Mouse (Mus musculus): ENCODE results near the gene Gm43064. TPM values are rescaled to one million over a fixed set of nuclear protein-coding genes. Genes with fewer than 3 reads are reported as not detected.
"Not testable (repeated sequence)": the region's sequence is repeated elsewhere in the genome, so short reads cannot be mapped to it uniquely, and the experiment has no call there.

Gene Gm43064
- polyA plus RNA-seq, 1 experiment from 2014 or later = 0.35 TPM

GRCm38 (mm10) chr3:103835951-103836310, 26.6 kb downstream of the Gm43064 start:
- ATAC-seq (ENCODE audit: insufficient number of reproducible peaks, insufficient read depth, low FRiP score, low read depth) = no peak
- H3K27ac ChIP-seq (ENCODE audit: low read length) = no peak overlapping the region
- H3K4me1 ChIP-seq (ENCODE audit: control insufficient read depth, insufficient read depth, low read length) = no peaks in the 10 kb centered on the region
- no peaks in the 10 kb centered on the region for H3K27me3 ChIP-seq (ENCODE audit: control insufficient read depth, insufficient read depth, low read length)
- H3K4me3 ChIP-seq (ENCODE audit: low read depth, low read length) = no peak overlapping the region
- H3K4me2 ChIP-seq (replicated peaks; ENCODE audit: low read depth, low read length) = no peak overlapping the region
- no peaks in the 10 kb centered on the region for H3K9me3 ChIP-seq (ENCODE audit: control insufficient read depth, low read depth, low read length)
- WGBS = 75% methylated on average over 10 of the region's 10 CpGs
- no peaks in the 10 kb centered on the region for H3K36me3 ChIP-seq (ENCODE audit: control insufficient read depth, insufficient read depth, low read length)
- no peak overlapping the region for H3K9ac ChIP-seq (replicated peaks; ENCODE audit: low read depth, low read length)

DNA sequence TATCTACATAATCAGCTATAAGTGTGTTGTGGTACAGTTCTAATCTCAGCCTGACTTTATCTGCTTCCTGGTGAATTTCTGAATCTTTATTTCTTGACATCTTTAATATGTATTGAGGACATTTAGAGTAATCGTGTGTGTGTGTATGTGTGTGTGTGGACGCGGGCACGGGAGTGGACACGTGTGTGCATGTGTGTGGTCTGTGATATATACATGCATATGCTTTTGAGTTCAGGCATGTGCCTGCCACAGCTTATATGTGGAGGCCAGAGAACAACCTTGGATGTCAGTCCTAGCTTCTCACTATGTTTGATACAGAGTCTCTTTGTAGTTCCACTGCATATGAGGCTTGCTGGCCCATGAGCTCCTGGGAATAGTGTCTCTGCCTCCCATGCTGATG, 27.1 kb downstream of the Gm43064 start:
- Histone ChIP-seq H3K9me3 (ENCODE audit: control insufficient read depth, low read depth, low read length) (no peaks in the 10 kb centered on the region), H3K36me3 (ENCODE audit: control insufficient read depth, insufficient read depth, low read length) (no peaks in the 10 kb centered on the region), H3K4me3 (ENCODE audit: low read depth, low read length) (no peak overlapping the region), H3K9ac (replicated peaks; ENCODE audit: low read depth, low read length) (no peak overlapping the region), H3K4me2 (replicated peaks; ENCODE audit: low read depth, low read length) (no peak overlapping the region), H3K27me3 (ENCODE audit: control insufficient read depth, insufficient read depth, low read length) (no peaks in the 10 kb centered on the region), H3K4me1 (ENCODE audit: control insufficient read depth, insufficient read depth, low read length) (no peaks in the 10 kb centered on the region), H3K27ac (ENCODE audit: low read length) (no peak overlapping the region)
- ATAC-seq (ENCODE audit: insufficient number of reproducible peaks, insufficient read depth, low FRiP score, low read depth) = no peak
- 95% methylated on average over 5 of the region's 5 CpGs for WGBS

DNA sequence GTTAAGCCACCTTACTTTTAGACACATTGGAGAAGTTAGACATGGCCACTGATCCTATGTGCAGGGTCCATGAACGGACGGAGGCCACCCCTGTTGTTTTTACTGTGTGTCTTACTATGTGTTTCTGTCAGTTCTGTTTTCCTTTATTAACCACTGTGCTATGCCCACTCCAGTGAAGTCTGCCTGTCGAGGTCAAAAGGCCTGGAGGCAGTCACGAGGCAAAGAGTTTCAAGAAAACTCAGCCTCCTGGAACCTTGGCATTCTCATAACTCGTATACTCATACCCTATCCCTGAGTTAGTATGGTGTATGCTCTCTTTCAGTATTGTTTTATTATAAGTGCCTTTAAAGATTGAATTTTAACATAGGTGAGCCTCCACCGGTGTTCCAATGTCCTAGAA, 30.3 kb downstream of the Gm43064 start:
- H3K9me3 ChIP-seq (ENCODE audit: control insufficient read depth, low read depth, low read length) = no peaks in the 10 kb centered on the region
- H3K27me3 ChIP-seq (ENCODE audit: control insufficient read depth, insufficient read depth, low read length) = no peaks in the 10 kb centered on the region
- no peaks in the 10 kb centered on the region for H3K36me3 ChIP-seq (ENCODE audit: control insufficient read depth, insufficient read depth, low read length)
- no peak overlapping the region for H3K4me3 ChIP-seq (ENCODE audit: low read depth, low read length)
- H3K4me1 ChIP-seq (ENCODE audit: control insufficient read depth, insufficient read depth, low read length) = no peaks in the 10 kb centered on the region
- no peak for ATAC-seq (ENCODE audit: insufficient number of reproducible peaks, insufficient read depth, low FRiP score, low read depth)
- no peak overlapping the region for H3K9ac ChIP-seq (replicated peaks; ENCODE audit: low read depth, low read length)
- 86% methylated on average over 6 of the region's 6 CpGs for WGBS
- no peak overlapping the region for H3K27ac ChIP-seq (ENCODE audit: low read length)
- no peak overlapping the region for H3K4me2 ChIP-seq (replicated peaks; ENCODE audit: low read depth, low read length)

- not testable (repeated sequence) for H3K9me3 ChIP-seq (ENCODE audit: control insufficient read depth, low read depth, low read length); H3K9ac ChIP-seq (replicated peaks; ENCODE audit: low read depth, low read length); H3K27me3 ChIP-seq (ENCODE audit: control insufficient read depth, insufficient read depth, low read length); H3K4me3 ChIP-seq (ENCODE audit: low read depth, low read length); H3K4me1 ChIP-seq (ENCODE audit: control insufficient read depth, insufficient read depth, low read length); H3K36me3 ChIP-seq (ENCODE audit: control insufficient read depth, insufficient read depth, low read length); ATAC-seq (ENCODE audit: insufficient number of reproducible peaks, insufficient read depth, low FRiP score, low read depth); H3K4me2 ChIP-seq (replicated peaks; ENCODE audit: low read depth, low read length); H3K27ac ChIP-seq (ENCODE audit: low read length)
- WGBS = 88% methylated on average over 3 of the region's 3 CpGs
These were observed 30.8 kb downstream of the Gm43064 start for GRCm38 (mm10) chr3:103840195-103840594.

GRCm38 (mm10) chr3:103840946-103841345, 31.6 kb downstream of the Gm43064 start:
- H3K36me3 ChIP-seq (ENCODE audit: control insufficient read depth, insufficient read depth, low read length); H3K9me3 ChIP-seq (ENCODE audit: control insufficient read depth, low read depth, low read length); H3K27me3 ChIP-seq (ENCODE audit: control insufficient read depth, insufficient read depth, low read length); H3K27ac ChIP-seq (ENCODE audit: low read length); H3K9ac ChIP-seq (replicated peaks; ENCODE audit: low read depth, low read length); ATAC-seq (ENCODE audit: insufficient number of reproducible peaks, insufficient read depth, low FRiP score, low read depth); H3K4me3 ChIP-seq (ENCODE audit: low read depth, low read length); H3K4me1 ChIP-seq (ENCODE audit: control insufficient read depth, insufficient read depth, low read length); H3K4me2 ChIP-seq (replicated peaks; ENCODE audit: low read depth, low read length): not testable (repeated sequence)
- WGBS = 87% methylated on average over 7 of the region's 7 CpGs

DNA sequence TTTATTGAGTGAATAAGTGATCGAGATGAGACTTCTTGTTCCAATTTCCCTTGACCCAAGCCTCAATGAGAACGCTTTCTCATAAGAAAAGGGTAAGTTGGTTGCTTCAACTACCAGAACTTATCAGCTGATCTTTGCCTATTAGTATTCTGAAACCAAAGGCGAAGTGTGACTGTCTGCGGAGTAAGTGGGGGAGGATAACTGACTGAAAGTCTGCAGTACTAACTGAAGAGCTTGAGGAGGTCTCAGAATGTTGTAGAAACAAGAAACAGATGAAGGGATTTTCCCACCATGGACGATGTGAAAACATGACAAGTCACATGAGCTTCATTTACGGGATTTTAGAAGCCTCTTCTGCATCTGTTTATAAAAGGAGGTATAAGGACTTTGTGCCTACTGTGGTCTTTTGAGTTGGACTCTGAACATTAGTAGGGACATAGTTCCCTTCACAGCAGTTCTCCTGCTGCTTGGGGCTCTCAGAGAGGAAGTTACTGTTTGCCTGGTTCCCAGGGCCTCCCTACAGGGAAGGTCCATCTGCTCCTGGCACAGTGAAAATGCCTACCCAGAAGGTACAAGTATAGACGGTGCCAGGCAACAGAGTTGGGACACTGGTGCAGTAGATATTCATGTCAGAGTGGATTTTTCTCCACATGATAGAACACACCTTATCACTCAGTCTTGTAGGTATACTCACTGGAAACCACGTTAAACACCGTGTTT, 41.4 kb downstream of the Gm43064 start:
- H3K36me3 ChIP-seq (ENCODE audit: control insufficient read depth, insufficient read depth, low read length) = no peaks in the 10 kb centered on the region
- 73% methylated on average over 9 of the region's 9 CpGs for WGBS
- no peak overlapping the region for H3K27ac ChIP-seq (ENCODE audit: low read length)
- H3K4me3 ChIP-seq (ENCODE audit: low read depth, low read length) = no peak overlapping the region
- H3K4me2 ChIP-seq (replicated peaks; ENCODE audit: low read depth, low read length) = no peak overlapping the region
- no peak overlapping the region for H3K9ac ChIP-seq (replicated peaks; ENCODE audit: low read depth, low read length)
- H3K9me3 ChIP-seq (ENCODE audit: control insufficient read depth, low read depth, low read length) = no peaks in the 10 kb centered on the region
- no peak for ATAC-seq (ENCODE audit: insufficient number of reproducible peaks, insufficient read depth, low FRiP score, low read depth)
- H3K4me1 ChIP-seq (ENCODE audit: control insufficient read depth, insufficient read depth, low read length) = no peaks in the 10 kb centered on the region
- H3K27me3 ChIP-seq (ENCODE audit: control insufficient read depth, insufficient read depth, low read length) = no peaks in the 10 kb centered on the region

- no peaks in the 10 kb centered on the region for H3K27me3 ChIP-seq (ENCODE audit: control insufficient read depth, insufficient read depth, low read length)
- H3K4me1 ChIP-seq (ENCODE audit: control insufficient read depth, insufficient read depth, low read length) = no peaks in the 10 kb centered on the region
- ATAC-seq (ENCODE audit: insufficient number of reproducible peaks, insufficient read depth, low FRiP score, low read depth) = no peak
- no peak overlapping the region for H3K9ac ChIP-seq (replicated peaks; ENCODE audit: low read depth, low read length)
- H3K9me3 ChIP-seq (ENCODE audit: control insufficient read depth, low read depth, low read length) = no peaks in the 10 kb centered on the region
- no peak overlapping the region for H3K27ac ChIP-seq (ENCODE audit: low read length)
- no peaks in the 10 kb centered on the region for H3K36me3 ChIP-seq (ENCODE audit: control insufficient read depth, insufficient read depth, low read length)
- 94% methylated on average over 6 of the region's 6 CpGs for WGBS
- H3K4me2 ChIP-seq (replicated peaks; ENCODE audit: low read depth, low read length) = no peak overlapping the region
- no peak overlapping the region for H3K4me3 ChIP-seq (ENCODE audit: low read depth, low read length)
These were observed 42.1 kb downstream of the Gm43064 start for GRCm38 (mm10) chr3:103851481-103851880.

GRCm38 (mm10) chr3:103851882-103852281, 42.5 kb downstream of the Gm43064 start:
- no peak overlapping the region for H3K27ac ChIP-seq (ENCODE audit: low read length)
- H3K9ac ChIP-seq (replicated peaks; ENCODE audit: low read depth, low read length) = no peak overlapping the region
- H3K9me3 ChIP-seq (ENCODE audit: control insufficient read depth, low read depth, low read length) = no peaks in the 10 kb centered on the region
- no peak for ATAC-seq (ENCODE audit: insufficient number of reproducible peaks, insufficient read depth, low FRiP score, low read depth)
- no peak overlapping the region for H3K4me2 ChIP-seq (replicated peaks; ENCODE audit: low read depth, low read length)
- H3K4me3 ChIP-seq (ENCODE audit: low read depth, low read length) = no peak overlapping the region
- no peaks in the 10 kb centered on the region for H3K36me3 ChIP-seq (ENCODE audit: control insufficient read depth, insufficient read depth, low read length)
- H3K27me3 ChIP-seq (ENCODE audit: control insufficient read depth, insufficient read depth, low read length) = no peaks in the 10 kb centered on the region
- 91% methylated on average over 8 of the region's 8 CpGs for WGBS
- no peaks in the 10 kb centered on the region for H3K4me1 ChIP-seq (ENCODE audit: control insufficient read depth, insufficient read depth, low read length)

Measured in stomach, embryonic 14.5 days (tissue).